Mouse (Mus musculus) kidney, postnatal 14 days (tissue): Measurements from ENCODE around the gene Gldn.

ENCODE experiments used
- DNase-seq: peaks from one replicate; pipeline ENCODE4 v3.0.0; 2022; ENCODE audit warnings: mixed read lengths

The Gldn gene

DNA sequence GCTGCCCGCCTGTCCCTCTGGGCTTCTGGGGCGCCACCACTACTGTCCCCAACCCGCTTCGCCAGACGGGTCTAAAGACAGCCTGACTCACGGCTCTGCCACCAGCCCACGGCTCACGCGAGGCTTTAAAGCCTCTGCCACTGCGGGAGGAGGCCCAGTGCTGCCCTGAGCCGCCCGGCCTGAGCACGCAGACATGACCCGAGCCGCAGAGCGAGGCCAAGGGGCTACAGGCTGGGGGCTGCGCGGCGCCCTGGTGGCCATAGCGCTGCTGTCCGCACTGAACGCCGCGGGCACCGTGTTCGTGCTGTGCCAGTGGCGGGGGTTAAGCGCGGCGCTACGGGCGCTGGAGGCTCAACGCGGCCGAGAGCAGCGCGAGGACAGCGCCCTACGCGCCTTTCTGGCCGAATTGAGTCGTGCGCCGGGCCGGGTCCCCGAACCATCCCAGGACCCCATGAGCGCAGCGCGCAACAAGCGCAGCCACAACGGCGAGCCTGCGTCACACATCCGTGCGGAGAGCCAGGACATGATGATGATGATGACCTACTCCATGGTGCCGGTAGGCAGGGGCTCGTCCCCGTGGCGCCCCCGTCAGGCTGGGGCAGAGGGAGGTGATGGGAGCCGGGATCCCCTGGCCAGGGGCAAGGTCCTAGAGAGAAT is at the start of gene Gldn:
TSS of gene Gldn (plus strand) at position 156 of the 657 bp plus-strand sequence.
- peak; percentile 3 for DNase-seq

DNA sequence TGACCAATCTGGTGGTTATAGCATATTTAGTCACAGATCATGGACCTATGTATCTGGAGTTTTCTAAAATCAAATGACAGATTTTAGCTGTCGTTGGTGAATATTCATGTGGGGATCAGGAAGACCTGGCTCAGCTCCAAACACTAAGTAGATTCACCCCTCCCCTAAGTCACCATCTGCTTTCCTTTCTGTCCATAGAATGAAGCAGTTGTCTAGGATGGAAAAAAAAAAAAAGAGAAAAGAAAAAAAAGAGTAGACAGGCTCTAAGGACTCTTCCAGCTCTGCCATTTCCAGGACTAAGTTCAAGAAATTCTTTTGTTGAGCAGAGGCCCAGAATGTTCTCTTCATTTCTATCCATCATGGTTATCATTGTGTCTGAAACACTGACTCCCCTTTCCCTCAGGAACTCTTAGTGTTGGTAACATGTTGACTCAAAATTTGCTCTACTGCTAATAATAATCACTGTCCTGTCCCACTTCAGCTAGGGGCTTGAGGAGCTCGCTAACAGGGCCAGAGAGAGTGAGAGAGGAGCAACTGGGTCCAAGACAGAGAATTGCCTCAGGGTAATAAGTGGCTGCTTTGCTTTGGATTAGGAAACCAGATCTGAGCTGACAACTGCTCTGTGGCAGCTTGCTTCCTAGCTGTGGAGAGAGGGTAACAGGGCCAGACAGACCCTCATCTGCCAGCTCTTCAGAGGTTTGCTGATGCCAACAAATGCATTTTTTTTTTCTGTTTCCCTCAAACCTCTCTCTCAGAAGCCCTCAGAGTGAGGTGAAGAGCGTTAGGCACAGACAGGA is 41.2 kb upstream of the Gldn start:
- no peak for DNase-seq

DNA sequence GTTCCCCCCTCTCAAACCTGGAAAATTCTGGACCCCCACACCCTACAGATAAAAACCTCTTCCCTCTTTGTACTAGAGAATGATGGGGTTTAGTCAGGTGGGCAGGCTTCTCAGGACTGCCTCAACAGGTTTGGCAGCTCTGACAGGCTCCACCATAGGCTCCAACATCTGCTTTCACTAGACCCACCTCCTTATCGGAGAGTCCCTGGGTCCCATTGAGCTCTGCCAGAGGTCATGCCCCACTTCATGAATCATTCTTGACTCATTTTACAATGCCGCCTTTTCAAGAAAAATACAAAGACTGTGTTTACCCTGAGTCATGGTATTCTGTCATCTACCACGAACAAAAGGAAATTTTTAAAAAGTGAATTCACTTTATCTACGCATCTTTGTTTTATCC is 21.5 kb upstream of the Gldn start:
- DNase-seq = no peak

DNA sequence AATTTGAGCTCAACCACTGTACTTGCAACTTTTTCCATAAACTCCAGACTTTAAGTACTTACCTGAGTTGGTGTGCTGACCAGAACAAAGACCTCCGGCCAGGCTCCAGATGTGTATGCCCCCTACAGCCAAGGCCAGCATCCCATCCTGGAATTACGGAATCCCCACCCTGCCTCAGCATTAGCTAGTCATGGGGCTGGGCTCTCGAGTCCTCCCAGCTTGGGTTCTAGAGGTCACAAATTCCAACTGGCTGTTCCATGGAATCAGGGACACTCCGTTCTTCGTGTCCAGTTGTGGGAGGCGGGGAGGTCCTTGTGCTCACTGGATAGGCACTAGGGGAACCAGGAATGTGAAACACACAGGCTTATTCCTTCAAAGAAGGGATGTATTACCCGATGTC is 18.3 kb upstream of the Gldn start, which contains the start of gene Cyp19a1:
TSS of gene Cyp19a1 (minus strand) at position 101 of the 400 bp plus-strand sequence.
- DNase-seq = no peak

DNA sequence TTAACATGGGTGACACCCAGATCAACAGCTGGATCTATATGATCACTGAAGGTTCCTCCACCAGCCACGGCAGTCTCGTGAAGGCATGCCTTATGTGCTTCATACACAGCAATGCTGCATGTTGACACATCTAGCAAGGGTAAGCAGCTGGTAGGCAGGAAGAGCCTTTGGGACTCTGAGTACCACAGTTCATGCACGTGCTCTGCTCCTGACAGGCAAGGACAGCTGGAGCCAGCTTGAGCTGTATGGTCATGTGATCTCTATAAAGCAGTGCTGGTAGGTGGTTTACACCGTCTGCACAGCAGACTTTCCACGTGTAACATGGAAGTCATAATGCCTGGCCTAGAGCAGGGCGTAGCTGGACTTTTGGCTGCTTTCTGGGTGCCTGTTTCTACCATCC is 16.3 kb upstream of the Gldn start:
- DNase-seq = no peak

DNA sequence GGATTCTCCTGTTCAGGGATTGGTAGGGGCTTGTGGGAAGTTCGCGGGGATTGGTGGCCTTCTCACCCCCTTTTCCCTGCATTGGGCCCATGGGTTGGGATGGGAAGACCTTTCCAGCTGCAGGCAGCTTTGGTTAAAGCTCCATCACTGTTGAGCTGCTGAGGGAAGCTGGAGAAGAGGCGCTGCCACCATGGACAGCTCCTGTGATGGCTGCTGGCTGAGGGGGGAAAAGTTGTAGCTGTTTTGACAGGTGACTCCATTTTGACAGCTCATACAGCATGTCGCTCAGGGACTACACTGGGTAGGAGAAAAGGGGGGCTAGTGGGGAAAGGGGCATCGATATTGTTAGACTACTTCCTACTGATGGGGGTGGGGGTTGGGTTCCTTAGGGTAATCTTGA is 15.4 kb upstream of the Gldn start:
- DNase-seq = peak; percentile 1

DNA sequence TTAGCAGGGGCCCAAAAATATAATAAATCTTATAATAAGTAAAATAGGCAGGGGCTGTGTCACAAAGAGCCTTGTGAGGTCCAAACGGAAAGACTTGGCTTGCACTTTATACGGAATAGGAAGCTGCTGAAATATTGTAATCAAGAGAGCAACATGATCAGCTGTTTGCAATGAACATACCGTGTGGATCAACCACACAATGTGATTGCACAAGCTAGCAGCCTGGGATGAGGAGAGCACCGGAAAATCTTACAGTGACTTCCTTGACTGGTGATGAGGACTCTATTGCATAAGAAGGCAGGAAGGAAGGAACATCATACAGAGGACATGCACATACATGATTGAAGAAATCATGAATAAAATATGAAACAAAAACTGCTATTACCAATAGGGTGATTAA is 11.0 kb upstream of the Gldn start:
- no peak for DNase-seq

DNA sequence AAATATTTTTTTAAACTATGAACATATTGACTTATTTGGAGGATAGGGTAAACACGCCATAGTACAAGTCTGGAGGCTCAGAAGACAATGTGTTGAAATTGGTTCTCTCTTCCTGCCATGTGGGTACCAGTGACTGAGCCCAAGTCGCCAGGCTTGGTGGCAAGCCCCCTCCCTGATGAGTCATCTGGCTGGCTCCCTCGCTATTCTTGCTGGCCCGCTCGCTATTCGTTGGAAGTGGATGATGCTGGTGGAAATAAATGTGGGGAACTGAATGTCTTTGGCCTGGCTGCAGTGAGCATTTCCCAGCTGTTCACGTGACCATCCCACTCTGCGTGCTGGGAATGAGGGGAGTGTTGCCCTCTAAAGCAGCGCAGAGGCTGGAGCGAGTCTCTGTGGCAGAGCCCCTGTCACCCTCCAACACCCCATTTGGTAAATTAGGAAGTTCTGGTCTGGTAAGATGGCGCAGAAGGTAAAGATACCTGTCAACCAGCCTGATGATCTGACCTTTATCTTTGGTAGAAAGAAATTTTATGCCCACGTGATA is 7.2 kb upstream of the Gldn start:
- DNase-seq = no peak

DNA sequence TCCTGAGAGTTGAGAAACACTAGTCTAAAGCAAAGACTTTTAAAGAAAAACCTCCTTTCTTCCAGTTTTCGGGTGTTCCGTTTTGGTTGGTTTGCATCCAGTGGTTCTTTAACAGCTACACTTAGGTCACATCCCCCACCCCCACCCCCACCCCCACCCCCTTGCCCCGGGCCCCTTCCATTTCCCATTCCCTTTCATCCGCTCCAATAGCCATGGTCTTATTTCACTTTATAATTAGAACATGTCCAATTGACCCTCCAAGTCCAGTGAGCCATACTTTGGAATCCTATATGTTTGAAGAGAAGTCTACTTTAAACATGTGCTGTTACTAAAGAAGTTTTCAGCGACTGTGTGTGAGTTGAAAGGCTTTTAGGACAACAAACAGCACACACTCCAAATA is 1.5 kb downstream of the Gldn start:
- no peak for DNase-seq

DNA sequence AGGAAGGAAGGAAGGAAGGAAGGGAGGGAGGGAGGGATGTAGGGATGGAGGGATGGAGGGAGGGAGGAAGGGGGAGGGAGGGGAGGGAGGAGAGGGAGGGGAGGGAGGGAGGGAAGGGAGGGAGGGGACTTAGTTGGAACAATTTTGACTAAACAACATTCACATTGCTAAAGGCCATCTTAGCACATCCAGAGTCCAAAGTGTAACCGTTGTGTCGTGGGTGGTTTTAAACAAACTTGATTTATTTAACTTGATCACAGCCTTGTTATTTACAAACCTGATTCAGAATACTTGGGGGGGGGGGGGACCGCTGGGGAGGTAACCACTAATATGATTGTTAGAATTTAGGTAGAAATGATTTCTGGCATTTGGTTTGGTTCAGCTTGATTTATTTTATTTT is 13.1 kb downstream of the Gldn start:
- no peak for DNase-seq

DNA sequence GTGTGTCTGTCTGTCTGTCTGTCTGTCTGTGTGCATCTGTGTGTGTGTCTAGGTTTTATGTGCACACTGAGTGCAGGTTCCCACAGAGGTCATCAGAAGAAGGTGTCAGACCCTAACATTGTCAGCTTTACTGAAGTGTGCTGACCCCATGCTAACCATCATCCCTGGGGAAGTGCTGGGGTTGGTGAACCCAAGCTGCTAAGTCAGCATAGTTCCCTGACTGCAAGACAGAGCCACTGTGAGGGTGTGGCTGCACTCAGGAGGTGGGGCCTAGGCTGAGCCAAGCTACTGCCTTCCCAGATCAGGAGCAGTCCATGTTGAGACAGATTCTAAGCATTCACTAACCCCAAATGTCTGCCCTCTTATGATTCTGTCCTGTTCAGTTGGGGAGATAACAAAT is 13.5 kb downstream of the Gldn start:
- DNase-seq = peak; percentile 8

DNA sequence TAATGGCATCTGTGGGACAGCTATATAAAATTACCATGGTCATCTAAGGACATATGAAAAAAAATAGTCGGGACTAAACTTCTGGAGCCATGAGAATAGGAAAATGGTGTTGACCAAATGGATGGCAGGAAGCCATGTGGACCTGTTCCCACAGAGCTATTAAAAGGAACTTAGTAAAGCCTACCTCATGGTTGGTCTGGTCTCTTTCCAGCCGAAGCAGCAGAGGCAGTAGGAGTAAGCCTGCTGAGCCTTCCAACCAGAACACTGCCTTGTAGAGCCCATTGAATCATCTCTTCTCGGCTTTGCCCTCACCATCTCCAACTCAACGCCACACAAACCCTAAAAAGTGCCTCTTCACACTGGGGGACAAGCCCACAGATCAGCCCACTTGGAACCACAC is 15.0 kb downstream of the Gldn start:
- DNase-seq = no peak

DNA sequence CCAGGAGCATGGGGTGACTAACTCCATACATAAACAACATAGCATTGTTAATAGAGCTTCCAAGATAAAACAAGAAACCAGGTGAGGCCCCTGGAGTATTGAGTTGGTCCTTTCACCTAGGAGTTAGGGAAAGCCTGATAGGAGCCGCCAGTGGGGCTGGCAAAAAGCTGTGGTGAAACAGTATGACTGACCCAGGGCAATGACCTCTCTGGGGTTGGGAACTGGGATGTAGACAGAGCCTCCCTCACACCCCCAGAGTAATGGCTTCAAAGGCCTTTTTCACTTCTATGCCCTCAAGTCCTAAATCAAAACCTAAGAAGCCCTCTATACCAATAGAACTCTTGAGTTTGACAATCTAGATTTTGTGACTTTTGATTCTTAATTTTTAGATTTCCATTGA is 21.9 kb downstream of the Gldn start:
- no peak for DNase-seq

DNA sequence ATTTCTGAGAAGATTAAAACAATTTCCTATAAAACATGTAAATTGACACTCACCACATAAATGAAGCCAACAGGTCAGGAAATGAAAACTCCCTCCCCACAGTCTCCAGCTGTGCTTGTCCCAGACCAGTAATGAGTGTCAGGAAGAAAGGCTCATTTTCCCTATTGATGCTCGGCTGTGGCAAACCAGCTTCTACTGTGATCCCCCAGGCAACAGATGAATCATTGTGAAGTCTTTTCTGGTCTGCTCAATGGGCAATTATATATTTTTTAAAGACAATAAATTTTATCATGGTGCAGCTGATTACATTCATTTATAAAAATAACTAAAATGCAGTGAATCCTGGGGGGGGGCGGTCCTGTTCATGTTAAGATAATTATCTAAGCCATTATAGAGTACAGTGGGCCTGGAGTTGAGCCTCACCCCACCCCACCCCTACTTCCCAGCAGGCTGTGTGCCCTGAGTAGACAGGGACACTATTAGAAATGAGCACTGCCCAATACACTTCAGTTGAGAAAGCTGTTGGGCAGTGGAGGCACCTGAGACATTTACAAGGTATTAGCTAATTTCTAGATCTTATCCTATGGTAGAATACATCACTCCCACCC is 22.6 kb downstream of the Gldn start:
- no peak for DNase-seq

DNA sequence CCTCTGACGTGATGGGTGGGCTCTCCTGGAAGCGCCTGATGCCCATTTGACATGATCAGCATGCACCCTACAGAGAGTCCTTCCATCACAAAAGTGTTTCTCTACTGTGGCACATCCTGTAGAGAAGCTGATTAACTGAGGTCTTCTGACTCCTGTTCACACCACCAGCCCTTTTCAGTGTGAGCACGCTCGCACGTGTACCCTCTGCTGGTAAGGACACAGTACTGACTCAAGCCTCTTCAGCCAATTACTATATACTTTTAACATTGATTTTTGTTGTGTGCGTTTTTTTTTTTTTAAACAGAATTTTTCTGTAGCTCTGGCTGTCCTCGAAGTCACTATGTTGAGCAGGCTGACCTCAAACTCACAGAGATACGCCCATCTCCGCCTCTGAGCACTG is 30.1 kb downstream of the Gldn start:
- no peak for DNase-seq

DNA sequence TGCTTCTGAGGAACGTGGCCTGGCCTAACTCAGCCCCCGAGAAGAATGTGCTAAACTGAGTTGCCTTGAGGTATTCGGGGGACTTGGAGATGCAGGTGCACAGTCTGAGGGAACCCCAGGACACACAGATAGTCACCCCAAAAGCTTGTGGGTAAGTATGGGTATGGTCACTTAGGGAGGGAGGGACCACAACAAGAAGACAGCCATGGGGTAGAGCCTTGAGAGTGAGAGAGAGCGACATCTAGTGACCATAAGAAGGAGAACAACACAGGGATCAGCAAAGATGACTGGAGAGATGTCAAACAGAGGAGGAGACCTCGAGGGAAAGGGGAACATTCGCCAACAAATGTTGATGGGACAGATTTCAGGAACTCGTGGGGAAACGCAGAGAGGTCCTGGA is 37.2 kb downstream of the Gldn start:
- no peak for DNase-seq

DNA sequence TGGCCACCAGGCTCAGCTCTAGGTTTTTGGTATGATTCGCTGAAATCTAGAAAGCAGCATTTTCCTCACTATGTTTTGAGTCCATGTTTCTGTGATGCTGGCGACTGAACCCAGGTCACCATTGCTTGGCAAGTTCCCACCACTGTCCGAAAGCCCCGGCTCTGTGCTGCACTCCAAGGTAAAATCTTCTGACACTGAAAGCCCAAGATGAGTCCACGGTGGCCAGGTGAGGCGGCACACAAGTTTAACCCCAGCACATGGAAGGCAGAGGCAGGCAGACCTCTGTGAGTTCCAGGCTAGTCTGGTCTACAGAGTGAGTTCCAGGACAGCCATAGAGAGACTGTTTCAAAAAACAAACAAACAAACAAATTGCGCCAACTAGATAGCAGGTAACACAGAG is 42.9 kb downstream of the Gldn start:
- no peak for DNase-seq

DNA sequence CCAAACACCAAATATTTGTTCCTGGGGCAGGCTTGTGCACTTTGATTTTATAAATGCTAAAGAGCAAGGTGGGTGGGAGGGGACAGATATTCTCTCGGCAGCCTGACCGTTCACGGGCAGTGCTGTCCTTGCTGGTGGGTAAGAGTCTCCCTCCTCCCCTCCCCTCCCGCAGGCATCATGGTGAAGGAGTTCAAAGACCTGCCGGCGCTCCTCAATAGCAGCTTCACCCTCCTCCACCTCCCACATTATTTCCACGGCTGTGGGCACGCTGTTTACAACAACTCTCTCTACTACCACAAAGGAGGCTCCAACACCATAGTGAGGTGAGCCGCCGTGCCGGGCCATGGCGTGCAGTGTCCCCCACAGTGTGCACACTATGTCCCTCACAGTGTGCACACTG is 49.3 kb downstream of the Gldn start:
- DNase-seq = no peak

DNA sequence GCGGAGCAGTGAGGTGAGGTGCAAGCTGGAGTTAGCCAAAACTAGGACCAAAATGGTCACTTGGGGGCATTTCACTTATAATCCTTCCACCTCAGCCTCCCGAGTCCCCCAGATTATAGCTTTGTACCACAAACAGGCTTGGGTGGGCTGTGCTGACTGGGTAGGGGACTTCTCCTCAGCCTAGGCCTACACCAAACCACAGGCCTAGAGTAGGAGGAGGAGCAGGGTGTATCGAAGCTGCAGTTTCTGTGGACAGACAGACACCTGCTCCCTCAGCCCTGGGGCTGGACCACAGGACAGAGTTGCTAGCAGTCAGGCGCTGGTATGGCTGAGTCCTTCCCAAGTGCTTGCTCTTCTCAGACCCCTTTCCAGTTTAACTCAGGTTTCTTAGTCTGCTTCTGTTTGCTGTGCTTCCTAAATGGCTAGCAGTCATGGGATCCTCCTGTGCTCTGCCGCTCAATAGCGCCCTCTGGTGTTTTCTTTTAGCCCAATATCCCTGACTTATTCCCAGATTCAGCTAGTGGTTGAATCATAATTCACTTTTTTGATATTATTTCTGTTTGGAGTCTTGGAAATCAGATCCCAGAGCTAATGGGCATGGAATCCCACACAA is 50.4 kb downstream of the Gldn start:
- peak; percentile 53 for DNase-seq

DNA sequence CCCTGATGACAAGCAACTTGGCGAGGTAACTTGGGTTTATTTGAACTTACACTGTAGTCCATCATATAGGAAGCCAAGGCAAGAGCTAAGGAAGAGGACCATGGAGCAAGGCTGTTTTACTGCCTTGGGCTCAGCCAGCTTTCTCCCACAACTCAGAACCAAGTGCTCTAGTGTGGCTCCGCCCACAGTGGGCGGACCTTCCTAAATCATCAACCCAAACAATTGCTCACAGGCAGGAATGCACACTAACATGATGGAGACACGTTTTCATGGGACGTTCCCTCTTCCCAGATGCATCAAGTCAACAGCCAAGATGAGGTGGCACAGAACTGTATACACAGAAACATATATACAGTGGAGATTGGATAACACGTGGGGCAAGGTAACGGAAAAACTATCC is 55.7 kb downstream of the Gldn start:
- no peak for DNase-seq

DNA sequence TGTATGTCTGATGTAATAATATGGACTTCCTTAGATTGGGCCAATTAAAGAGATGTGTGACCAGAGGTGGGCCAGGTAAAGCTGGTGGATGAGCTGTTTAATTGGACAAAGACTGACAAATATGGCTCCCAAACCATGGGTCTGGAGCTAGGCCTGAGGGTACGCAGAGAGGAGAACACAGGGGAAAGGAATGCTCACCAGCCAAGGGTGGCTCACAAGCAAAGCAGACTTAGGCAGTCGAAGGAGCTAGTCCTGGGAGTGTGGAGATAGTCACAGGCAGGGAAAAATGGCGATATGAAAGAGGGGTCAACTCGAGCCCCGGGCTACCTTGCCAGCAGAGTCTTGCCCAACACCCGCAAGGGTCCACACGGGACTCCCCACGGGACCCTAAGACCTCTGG is 70.5 kb downstream of the Gldn start:
- DNase-seq = no peak
